Mouse (Mus musculus): ENCODE measurements around the gene Homer2.

Homer2 gene

GRCm38 (mm10) chr7:81707471-81708140 is at the start of gene Homer2:
Homer2 (minus strand) TSS chr7:81707527.
- no peak for DNase-seq (ENCODE audit: low read depth, low spot score)

- DNase-seq (ENCODE audit: low read depth, low spot score): no peak
Observed at GRCm38 (mm10) chr7:81747956-81748355, 40.6 kb upstream of the Homer2 start.

GRCm38 (mm10) chr7:81744145-81744544 is 36.8 kb upstream of the Homer2 start:
- DNase-seq (ENCODE audit: low read depth, low spot score): no peak

- DNase-seq (ENCODE audit: low read depth, low spot score): no peak
Observed at GRCm38 (mm10) chr7:81740010-81740409, 32.7 kb upstream of the Homer2 start.

- DNase-seq (ENCODE audit: low read depth, low spot score): no peak
Observed at GRCm38 (mm10) chr7:81738720-81739385, 31.5 kb upstream of the Homer2 start.

GRCm38 (mm10) chr7:81735300-81736048 is 28.1 kb upstream of the Homer2 start:
- no peak for DNase-seq (ENCODE audit: low read depth, low spot score)

- no peak for DNase-seq (ENCODE audit: low read depth, low spot score)
Observed at GRCm38 (mm10) chr7:81732183-81733089, 25.1 kb upstream of the Homer2 start.

GRCm38 (mm10) chr7:81731181-81731651 is 23.9 kb upstream of the Homer2 start:
- peak; percentile 84 for DNase-seq (ENCODE audit: low read depth, low spot score)

GRCm38 (mm10) chr7:81729787-81730186 is 22.5 kb upstream of the Homer2 start:
- no peak for DNase-seq (ENCODE audit: low read depth, low spot score)

GRCm38 (mm10) chr7:81727716-81728115 is 20.4 kb upstream of the Homer2 start:
- DNase-seq (ENCODE audit: low read depth, low spot score): no peak

- no peak for DNase-seq (ENCODE audit: low read depth, low spot score)
Observed at GRCm38 (mm10) chr7:81726728-81727005, 19.3 kb upstream of the Homer2 start.

GRCm38 (mm10) chr7:81725986-81726727 is 18.8 kb upstream of the Homer2 start:
- no peak for DNase-seq (ENCODE audit: low read depth, low spot score)

GRCm38 (mm10) chr7:81723851-81724250 is 16.5 kb upstream of the Homer2 start:
- no peak for DNase-seq (ENCODE audit: low read depth, low spot score)

- DNase-seq (ENCODE audit: low read depth, low spot score): no peak
Observed at GRCm38 (mm10) chr7:81721271-81721670, 13.9 kb upstream of the Homer2 start.

GRCm38 (mm10) chr7:81719216-81719661 is 11.9 kb upstream of the Homer2 start:
- no peak for DNase-seq (ENCODE audit: low read depth, low spot score)

GRCm38 (mm10) chr7:81718657-81719056 is 11.3 kb upstream of the Homer2 start:
- no peak for DNase-seq (ENCODE audit: low read depth, low spot score)

- no peak for DNase-seq (ENCODE audit: low read depth, low spot score)
Observed at GRCm38 (mm10) chr7:81710166-81710565, 2.8 kb upstream of the Homer2 start.

- no peak for DNase-seq (ENCODE audit: low read depth, low spot score)
Observed at GRCm38 (mm10) chr7:81708165-81708564, 838 bp upstream of the Homer2 start.

GRCm38 (mm10) chr7:81706416-81707391 is 623 bp downstream of the Homer2 start:
- no peak for DNase-seq (ENCODE audit: low read depth, low spot score)

- DNase-seq (ENCODE audit: low read depth, low spot score): no peak
Observed at GRCm38 (mm10) chr7:81706027-81706415, 1.3 kb downstream of the Homer2 start.
